Mouse (Mus musculus) layer of hippocampus, adult 9-10 months (tissue): ENCODE measurements at regions not wholly inside any gene's neighbourhood (a gene's known extent, or its start where the extent isn't known, plus 50 kb on each side); places are given as distances from the start of the nearest gene placed in this dataset.

ENCODE experiments used
- DNase-seq: peaks from one replicate; pipeline ENCODE4 v3.0.0; 2022; ENCODE audit warnings: low spot score

DNA sequence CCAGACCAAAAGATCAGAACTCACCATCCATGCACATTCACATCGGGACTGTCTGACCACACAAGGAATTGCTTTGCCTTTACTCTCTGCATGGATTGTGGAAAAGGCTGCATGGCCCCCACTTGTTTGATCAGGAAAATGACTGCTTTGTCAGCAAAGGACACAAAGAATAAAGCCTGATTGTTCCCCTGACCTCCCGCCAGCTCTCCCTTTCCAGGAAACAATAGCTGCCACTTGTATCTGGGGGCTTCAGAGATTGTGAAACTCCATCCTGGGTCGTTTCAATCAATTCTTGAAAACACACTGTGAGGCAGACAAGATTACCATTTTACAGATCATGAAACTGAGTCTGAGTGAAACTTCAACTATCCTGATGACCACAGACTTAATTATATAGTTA lies 70.7 kb downstream of the Zic3 start:
- no peak for DNase-seq

DNA sequence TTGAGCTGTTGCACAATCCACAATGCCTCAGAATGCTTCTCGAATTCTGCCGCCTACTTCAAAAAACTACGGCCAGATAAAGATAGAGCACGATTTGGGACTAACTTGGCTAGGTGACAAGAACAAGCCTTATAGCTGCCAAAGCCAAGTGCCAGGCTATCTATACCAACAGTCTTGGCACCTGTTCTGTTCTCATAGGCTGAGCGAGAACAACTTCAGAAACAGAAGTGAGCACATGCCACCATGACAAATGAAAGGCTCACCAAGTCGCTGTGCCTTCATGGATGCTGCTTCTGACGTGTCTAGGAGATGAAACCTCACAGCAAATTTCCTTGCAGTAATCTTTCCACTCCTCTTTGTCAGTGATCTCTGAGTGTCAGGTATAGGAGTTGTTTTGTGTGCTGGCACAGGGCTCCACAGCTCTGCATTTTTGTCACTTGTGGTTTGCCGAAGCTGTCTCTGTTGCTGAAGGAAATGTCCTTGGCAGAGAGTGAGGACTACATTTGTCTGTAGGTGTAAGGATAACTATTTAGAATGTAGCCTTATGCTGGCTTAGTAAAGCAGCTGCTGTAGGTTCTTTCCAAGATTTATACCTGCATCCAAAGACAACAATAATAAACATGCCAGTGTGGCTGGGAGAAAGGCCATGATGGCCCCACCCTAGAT lies 95.4 kb downstream of the Zic3 start:
- no peak for DNase-seq

DNA sequence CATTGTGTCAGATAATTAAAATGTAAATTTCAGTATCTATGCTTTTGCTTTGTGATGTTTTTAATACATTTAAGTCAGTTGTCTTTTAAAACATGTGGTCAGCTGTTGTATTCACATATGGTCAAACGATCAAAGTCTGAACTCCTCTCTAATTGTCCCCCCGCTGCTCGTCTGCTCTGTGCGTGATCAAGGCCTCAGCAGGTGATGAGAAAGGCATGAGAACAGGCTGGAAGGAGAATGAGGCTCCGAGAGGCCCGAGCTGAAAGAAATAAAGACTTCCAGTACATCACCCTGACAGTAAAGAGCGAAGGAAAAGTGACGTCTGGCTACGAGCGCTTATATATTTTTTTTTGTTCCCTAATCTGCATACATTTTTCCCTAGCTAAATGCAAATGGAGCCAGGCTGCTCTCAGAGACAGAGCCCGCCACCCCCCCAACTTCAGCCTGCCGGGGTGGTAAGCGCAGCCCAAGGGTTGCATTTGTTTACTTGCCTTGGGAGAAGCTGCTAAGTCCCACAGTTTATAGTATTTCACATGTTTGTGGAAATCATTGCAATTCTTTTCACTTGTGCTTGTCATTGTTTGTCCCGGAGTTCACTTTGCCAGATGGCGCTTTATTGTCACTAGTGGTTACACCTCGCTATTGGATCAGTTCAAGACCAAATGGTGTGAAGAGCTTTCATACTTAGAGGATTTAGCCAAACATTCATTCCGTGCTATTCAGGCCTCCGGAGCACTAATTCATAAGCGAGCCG lies 133.0 kb downstream of the Zic3 start:
- DNase-seq, result peak; percentile 0

DNA sequence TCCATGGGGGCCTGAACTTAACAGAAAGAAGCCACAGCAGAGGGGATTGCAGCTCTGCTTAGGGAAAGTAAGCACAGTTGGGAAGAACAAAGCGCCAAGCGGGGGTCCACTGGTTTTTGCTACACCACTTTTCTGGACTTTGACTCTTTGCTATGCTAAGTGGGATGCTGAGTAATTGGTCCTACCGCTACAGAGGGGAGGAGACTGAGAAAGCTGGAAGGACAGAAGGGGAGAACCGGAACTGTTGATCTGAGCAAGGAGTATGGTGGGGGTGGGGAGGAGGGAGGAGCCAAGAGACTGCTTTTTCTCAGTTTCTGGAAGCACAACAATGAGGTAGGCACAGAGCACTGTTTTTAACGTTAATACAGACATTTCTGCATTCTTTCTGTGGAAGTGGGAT lies 134.9 kb downstream of the Zic3 start:
- DNase-seq, result no peak

DNA sequence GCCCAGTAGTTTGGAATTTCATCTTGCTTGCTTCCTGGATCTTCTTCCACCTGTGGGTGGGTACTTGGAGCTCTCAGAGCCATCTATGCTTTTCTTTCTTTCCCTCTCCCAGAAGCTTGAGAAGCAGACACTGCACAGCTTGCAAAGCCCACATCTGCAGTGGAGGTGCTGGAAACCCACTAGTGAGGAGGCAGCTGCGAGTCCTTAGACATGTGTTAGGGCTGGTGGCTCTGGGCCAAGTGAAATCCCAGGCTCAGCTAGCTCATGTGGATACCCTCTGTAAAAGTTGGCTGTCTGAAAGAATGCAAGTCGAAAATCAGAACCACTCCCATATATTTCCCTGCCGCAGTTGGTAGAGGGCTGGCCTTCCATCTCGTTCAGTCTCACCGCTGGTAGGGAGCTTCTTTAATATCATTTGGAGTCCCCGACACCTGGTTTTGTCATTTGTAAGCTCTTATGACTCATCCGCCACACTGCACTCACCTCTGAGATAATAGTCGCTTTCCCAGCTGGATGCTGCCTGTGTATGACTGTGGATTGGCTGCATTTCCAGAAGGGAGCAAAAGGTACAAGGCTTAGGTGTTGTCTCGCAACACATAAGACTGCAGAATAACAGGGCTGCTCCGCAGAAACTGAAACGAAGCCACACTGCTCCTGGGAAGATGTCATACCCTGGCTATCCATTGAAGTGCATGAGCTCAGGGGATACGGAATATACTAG lies 143.8 kb downstream of the Zic3 start:
- DNase-seq, result no peak

DNA sequence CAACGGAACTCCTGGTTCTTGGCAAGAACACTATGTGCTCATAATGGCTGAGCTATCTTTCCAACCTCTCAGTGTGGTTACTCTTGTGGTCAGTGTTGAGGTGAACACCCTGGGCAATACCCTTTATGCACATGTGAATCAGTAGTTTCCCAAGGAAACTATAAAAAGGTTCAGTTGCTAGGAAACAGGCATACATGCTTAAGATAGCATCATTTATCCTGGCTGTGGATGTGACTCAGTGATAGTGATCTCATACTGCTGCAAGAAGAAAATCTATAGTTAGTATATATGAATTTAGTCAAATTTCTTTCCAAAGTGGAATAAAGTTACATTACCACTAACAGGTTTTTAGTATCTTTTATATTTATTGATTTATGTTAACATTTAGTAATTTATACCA lies 151.8 kb downstream of the Zic3 start:
- no peak for DNase-seq
